Mouse (Mus musculus): ENCODE measurements around the gene Srsf4.

DNA sequence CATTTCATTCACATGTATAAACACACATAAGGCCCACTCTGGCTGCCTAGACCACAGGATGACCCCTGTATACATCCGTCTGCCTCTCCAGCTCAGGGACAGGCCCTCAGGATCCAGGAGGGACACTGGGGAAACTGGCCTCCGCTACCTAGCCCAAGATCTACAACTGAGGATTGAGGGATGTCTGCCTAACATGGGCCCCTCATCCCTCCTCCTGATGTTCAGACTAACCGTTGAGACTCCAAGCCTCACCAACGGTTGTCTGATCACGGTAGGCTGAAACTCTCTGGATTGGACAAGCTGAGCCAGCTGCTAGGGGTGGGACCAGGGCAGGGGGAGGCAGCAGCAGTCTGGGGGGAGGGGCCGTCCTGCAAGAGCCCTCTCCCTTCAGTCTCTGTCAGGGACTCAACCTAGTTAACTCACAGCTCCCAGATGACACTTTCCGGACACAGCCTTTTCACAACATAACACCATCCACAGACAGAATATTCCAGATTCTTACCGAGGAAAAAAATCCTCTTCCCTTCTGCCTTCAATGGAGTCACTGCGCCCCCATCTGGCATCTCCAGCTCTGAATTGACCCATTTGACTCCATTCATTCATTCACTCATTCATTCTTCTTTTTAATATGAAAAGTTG is 39.3 kb upstream of the Srsf4 start:
- TF ChIP-seq CTCF (IDR thresholded peaks at IDR 0.05; ENCODE audit: low read depth, low read length) (no peak), GATA1 (IDR thresholded peaks at IDR 0.05; ENCODE audit: borderline replicate concordance, low read length) (no peak), GATA2 (IDR thresholded peaks at IDR 0.05; ENCODE audit: borderline replicate concordance, low read depth, low read length) (no peak)

Measured in G1E (cell line).